Mouse (Mus musculus) heart, embryonic 16.5 days (tissue): ENCODE data around the gene Rsph6a. TPM values are rescaled to one million over a fixed set of nuclear protein-coding genes. Genes with fewer than 3 reads are reported as not detected.

ENCODE experiments used
- ATAC-seq: fragments of 200-750 bp; cut with Nextera tagmentation; replicated peaks from 2 replicates; pipeline ENCODE4 v1.8.0; 2017; ENCODE audit warnings: moderate number of reproducible peaks; ENCODE audit not compliant: insufficient read depth, low FRiP score; ENCODE audit errors: extremely low read depth
- H3K27ac ChIP-seq: fragments of 300-500 bp; sonication (generic); 2 replicates; pipeline ENCODE4 v1.5.1; 2014; ENCODE audit warnings: mild to moderate bottlenecking, low read length, control low read depth, moderate library complexity
- H3K27me3 ChIP-seq: fragments of 300-500 bp; sonication (generic); 2 replicates; pipeline ENCODE4 v1.6.1; 2014; ENCODE audit warnings: low read length, mixed read lengths; ENCODE audit not compliant: control insufficient read depth, insufficient read depth
- H3K36me3 ChIP-seq: fragments of 300-500 bp; sonication (generic); 2 replicates; pipeline ENCODE4 v1.6.1; 2014; ENCODE audit not compliant: control insufficient read depth, insufficient read depth
- H3K4me1 ChIP-seq: fragments of 300-500 bp; sonication (generic); 2 replicates; pipeline ENCODE4 v1.6.1; 2014; ENCODE audit warnings: low read length, mixed read lengths; ENCODE audit not compliant: control insufficient read depth, insufficient read depth
- H3K4me2 ChIP-seq: fragments of 300-500 bp; sonication (generic); 2 replicates; pipeline ENCODE4 v1.6.1; 2014; ENCODE audit warnings: low read depth, mild to moderate bottlenecking, control low read depth, low read length
- H3K4me3 ChIP-seq: fragments of 300-500 bp; sonication (generic); 2 replicates; pipeline ENCODE4 v1.5.1; 2014; ENCODE audit warnings: mild to moderate bottlenecking, control low read depth, low read length
- H3K9ac ChIP-seq: fragments of 300-500 bp; sonication (generic); 2 replicates; pipeline ENCODE4 v1.6.1; 2014; ENCODE audit warnings: low read length, control low read depth
- H3K9me3 ChIP-seq: fragments of 300-500 bp; sonication (generic); replicated peaks from 2 replicates; pipeline ENCODE4 v1.6.1; 2016; ENCODE audit warnings: low read length; ENCODE audit not compliant: control insufficient read depth
- WGBS: fragments of 180-500 bp; shearing (Covaris S2); extraction: QIAGEN DNeasy Blood & Tissue Kit; methylation state at CpG from one replicate; pipeline ENCODE4 v1.1.7; 2014; 5-methylcytosine and 5-hydroxymethylcytosine counted together
- polyA plus RNA-seq: library from polyadenylated mRNA; unstranded; fragments of >200 nt; fragmentation: Nextera tagmentation; extraction: Ambion mirVana; gene quantifications from 2 replicates; pipeline ENCODE4 v1.2.1, GENCODE M21; 2015

The Rsph6a gene
- polyA plus RNA-seq, 1 experiment from 2014 or later: not detected

DNA sequence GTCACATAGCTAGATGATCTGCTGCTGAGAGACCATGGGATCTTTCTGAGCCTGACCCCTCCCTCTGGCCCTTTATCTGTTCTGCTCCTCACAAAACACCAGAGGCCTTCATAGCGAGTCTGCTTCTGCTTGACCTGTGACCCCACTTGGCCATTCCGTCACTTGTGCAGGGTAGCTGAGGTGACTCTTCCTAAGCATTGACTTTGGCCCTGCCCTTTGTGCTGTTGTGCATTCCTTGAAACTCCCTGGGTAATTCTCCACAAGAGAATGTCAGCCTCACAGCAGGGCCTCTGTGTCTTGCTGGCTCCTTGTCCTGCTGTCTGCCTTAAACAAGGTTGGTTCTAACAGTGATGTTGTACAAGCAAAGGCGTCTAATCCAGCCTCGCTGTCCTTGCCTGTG is 22.8 kb upstream of the Rsph6a start:
- Histone ChIP-seq H3K27ac (no peak overlapping the region), H3K9ac (no peak overlapping the region), H3K4me3 (no peak overlapping the region), H3K36me3 (peaks cover 48% of the 10 kb centered on the region), H3K27me3 (no peaks in the 10 kb centered on the region), H3K9me3 (no peaks in the 10 kb centered on the region), H3K4me1 (no peaks in the 10 kb centered on the region), H3K4me2 (no peak overlapping the region)
- 65% methylated on average over 4 of the region's 4 CpGs for WGBS
- ATAC-seq: no peak

DNA sequence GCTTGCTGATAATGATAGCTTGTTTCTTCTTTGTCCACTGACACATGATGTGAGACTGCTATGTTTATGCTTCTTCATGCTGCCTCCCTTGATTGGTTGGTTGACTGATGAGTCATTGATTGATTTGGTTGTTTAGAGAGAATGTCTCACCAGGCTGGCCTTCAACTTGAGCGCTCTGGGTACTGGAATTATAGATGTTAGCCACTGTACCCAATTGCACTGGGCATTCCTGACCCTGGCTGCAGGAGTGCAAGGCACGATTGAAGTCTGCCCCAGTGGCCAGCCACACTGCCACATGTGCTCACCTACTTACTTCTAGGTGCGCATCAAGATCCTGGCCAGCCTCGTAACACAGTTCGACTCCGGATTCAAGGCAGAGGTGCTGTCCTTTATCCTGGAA is 9.9 kb upstream of the Rsph6a start:
- Histone ChIP-seq H3K4me2 (no peak overlapping the region), H3K9me3 (no peaks in the 10 kb centered on the region), H3K9ac (no peak overlapping the region), H3K36me3 (peaks cover 80% of the 10 kb centered on the region), H3K4me3 (no peak overlapping the region), H3K27me3 (no peaks in the 10 kb centered on the region), H3K27ac (no peak overlapping the region), H3K4me1 (no peaks in the 10 kb centered on the region)
- 96% methylated on average over 6 of the region's 6 CpGs for WGBS
- ATAC-seq: no peak

DNA sequence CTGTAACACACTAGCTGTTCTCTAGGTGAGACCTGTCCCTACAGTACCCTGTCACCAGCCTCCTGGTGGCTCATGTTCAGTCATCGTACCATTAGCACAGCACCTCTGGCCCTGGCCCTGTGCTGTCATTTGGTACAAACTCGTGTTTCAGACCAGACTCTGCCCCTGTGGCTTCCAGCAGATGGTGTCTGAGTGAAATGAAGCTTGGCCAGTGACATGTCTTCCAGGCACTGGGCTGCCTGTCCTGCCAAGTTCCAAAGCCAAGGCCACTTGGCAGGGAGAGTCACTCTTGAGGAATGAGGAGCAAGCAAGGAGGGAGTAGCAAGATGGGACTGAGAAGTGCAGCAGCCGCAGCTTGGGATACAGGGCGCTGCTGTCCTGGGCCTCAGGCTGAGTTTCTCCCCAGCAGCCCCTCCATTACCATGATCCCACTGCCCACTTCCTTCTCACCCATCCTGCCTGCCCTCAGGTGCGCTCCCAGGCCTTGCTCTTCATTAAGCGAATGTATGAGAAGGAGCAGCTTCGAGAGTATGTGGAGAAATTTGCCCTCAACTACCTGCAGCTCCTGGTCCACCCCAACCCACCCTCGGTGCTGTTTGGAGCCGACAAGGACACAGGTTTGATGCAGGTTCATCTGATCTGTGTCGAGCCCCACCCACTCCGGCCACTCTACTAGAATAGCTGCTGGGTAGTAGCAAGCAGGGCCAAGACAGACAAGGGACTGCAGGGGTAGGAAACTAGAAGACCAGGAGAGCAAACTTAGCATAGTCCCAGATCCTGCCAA is 8.0 kb upstream of the Rsph6a start:
- peaks cover 75% of the 10 kb centered on the region for H3K36me3 ChIP-seq
- no peak overlapping the region for H3K27ac ChIP-seq
- no peak overlapping the region for H3K9ac ChIP-seq
- no peak for ATAC-seq
- H3K4me1 ChIP-seq: no peaks in the 10 kb centered on the region
- no peak overlapping the region for H3K4me2 ChIP-seq
- 90% methylated on average over 11 of the region's 11 CpGs for WGBS
- H3K9me3 ChIP-seq: no peaks in the 10 kb centered on the region
- H3K4me3 ChIP-seq: no peak overlapping the region
- H3K27me3 ChIP-seq: no peaks in the 10 kb centered on the region

GRCm38 (mm10) chr7:19048006-19048527 is 6.4 kb upstream of the Rsph6a start:
- H3K36me3 ChIP-seq: peaks cover 64% of the 10 kb centered on the region
- no peak overlapping the region for H3K4me3 ChIP-seq
- no peak overlapping the region for H3K27ac ChIP-seq
- H3K9me3 ChIP-seq: no peaks in the 10 kb centered on the region
- no peaks in the 10 kb centered on the region for H3K27me3 ChIP-seq
- WGBS: 84% methylated on average over 14 of the region's 14 CpGs
- H3K4me1 ChIP-seq: no peaks in the 10 kb centered on the region
- no peak for ATAC-seq
- no peak overlapping the region for H3K4me2 ChIP-seq
- H3K9ac ChIP-seq: no peak overlapping the region

GRCm38 (mm10) chr7:19049252-19049651 is 5.2 kb upstream of the Rsph6a start:
- no peak overlapping the region for H3K4me3 ChIP-seq
- ATAC-seq: no peak
- H3K4me2 ChIP-seq: no peak overlapping the region
- no peaks in the 10 kb centered on the region for H3K9me3 ChIP-seq
- no peaks in the 10 kb centered on the region for H3K27me3 ChIP-seq
- no peaks in the 10 kb centered on the region; the same call in 1 of the 2 replicates for H3K4me1 ChIP-seq
- no peak overlapping the region for H3K27ac ChIP-seq
- WGBS: 93% methylated on average over 5 of the region's 5 CpGs
- peaks cover 56% of the 10 kb centered on the region for H3K36me3 ChIP-seq
- no peak overlapping the region for H3K9ac ChIP-seq

DNA sequence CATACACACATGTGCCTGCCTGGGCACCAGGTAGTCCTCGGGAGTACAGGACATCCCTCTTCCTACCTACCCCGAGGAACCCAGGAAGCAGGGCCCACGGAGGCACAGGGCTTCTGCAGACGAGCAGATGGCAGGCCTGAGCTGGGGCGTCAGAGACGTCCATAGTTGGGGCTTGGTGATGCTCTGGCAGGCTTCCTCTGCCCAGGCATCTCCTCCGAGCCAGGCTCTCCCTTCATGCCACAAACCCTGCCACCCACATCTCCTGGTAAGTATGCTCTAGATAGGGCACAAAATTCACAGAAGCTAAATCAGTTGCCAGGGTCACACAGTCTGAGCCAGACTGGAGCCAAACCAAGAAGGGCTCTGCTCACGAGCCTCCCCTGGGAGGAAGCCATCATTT is 4.3 kb upstream of the Rsph6a start:
- peaks cover 51% of the 10 kb centered on the region for H3K36me3 ChIP-seq

GRCm38 (mm10) chr7:19051161-19051560 is 3.3 kb upstream of the Rsph6a start:
- Histone ChIP-seq H3K9ac (no peak overlapping the region), H3K27me3 (no peaks in the 10 kb centered on the region), H3K9me3 (no peaks in the 10 kb centered on the region), H3K27ac (no peak overlapping the region), H3K4me2 (no peak overlapping the region), H3K36me3 (peaks cover 41% of the 10 kb centered on the region), H3K4me3 (no peak overlapping the region), H3K4me1 (no peaks in the 10 kb centered on the region; the same call in 1 of the 2 replicates)
- WGBS: 60% methylated on average over 4 of the region's 4 CpGs
- ATAC-seq: no peak

More for the DNA sequence above, 4.3 kb upstream of the Rsph6a start:
- Histone ChIP-seq H3K9ac (no peak overlapping the region), H3K4me1 (no peaks in the 10 kb centered on the region; the same call in 1 of the 2 replicates), H3K27ac (no peak overlapping the region), H3K27me3 (no peaks in the 10 kb centered on the region), H3K4me2 (no peak overlapping the region), H3K4me3 (no peak overlapping the region), H3K9me3 (no peaks in the 10 kb centered on the region)
- WGBS: 80% methylated on average over 8 of the region's 8 CpGs
- no peak for ATAC-seq

GRCm38 (mm10) chr7:19052345-19053135 is 1.9 kb upstream of the Rsph6a start:
- no peak for ATAC-seq
- H3K36me3 ChIP-seq: peaks cover 34% of the 10 kb centered on the region
- H3K9me3 ChIP-seq: no peaks in the 10 kb centered on the region

GRCm38 (mm10) chr7:19053136-19053532 is 1.4 kb upstream of the Rsph6a start:
- no peak overlapping the region for H3K4me3 ChIP-seq
- H3K27ac ChIP-seq: no peak overlapping the region
- H3K4me2 ChIP-seq: no peak overlapping the region
- no peaks in the 10 kb centered on the region for H3K9me3 ChIP-seq
- ATAC-seq: no peak
- no peak overlapping the region for H3K9ac ChIP-seq
- H3K27me3 ChIP-seq: no peaks in the 10 kb centered on the region
- no peaks in the 10 kb centered on the region; the same call in 1 of the 2 replicates for H3K4me1 ChIP-seq
- H3K36me3 ChIP-seq: peaks cover 28% of the 10 kb centered on the region
- WGBS: 90% methylated on average over 7 of the region's 7 CpGs

More at GRCm38 (mm10) chr7:19052345-19053135, 1.9 kb upstream of the Rsph6a start:
- H3K27me3 ChIP-seq: no peaks in the 10 kb centered on the region
- H3K27ac ChIP-seq: no peak overlapping the region
- WGBS: 84% methylated on average over 15 of the region's 15 CpGs
- no peak overlapping the region for H3K9ac ChIP-seq
- no peaks in the 10 kb centered on the region; the same call in 1 of the 2 replicates for H3K4me1 ChIP-seq
- H3K4me3 ChIP-seq: no peak overlapping the region
- H3K4me2 ChIP-seq: no peak overlapping the region
